Mouse (Mus musculus) olfactory bulb, adult 2 months (tissue): ENCODE data around the gene Mecom.

Experiments used
- CTCF ChIP-seq: fragments of 200-500 bp; IDR thresholded peaks from 2 replicates; pipeline ENCODE4 v1.5.1; 2012; ENCODE audit warnings: low read depth, mild to moderate bottlenecking, low read length, moderate library complexity; ENCODE audit not compliant: insufficient read depth
- POLR2A ChIP-seq: fragments of 200-500 bp; IDR thresholded peaks from 2 replicates; pipeline ENCODE4 v1.6.1; 2012; ENCODE audit warnings: mild to moderate bottlenecking, low read depth, low read length, moderate library complexity; ENCODE audit not compliant: insufficient read depth

DNA sequence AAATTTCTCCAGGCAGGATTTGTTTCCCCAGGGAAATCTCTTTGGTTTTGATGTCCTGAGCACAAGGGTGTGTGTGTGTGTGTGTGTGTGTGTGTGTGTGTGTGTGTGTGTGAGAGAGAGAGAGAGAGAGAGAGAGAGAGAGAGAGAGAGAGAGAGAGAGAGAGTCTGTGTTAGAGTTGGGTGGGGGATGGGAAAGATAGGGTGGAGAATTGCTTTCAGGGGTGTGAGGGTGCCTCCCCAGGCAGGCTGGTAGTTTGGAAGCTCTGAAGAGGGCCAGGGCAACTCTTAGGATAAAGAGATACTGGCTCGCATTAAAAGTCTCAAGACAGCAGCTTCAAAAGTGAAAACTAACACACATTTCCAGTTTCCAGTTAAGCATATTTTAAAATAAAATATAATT, 534.4 kb downstream of the Mecom start:
- TF ChIP-seq POLR2A = no peak
- no peak for TF ChIP-seq CTCF
